Mouse (Mus musculus): ENCODE measurements around the gene Rps19bp1. TPM values are rescaled to one million over a fixed set of nuclear protein-coding genes. Genes with fewer than 3 reads are reported as not detected.

Gene Rps19bp1
- polyA plus RNA-seq (2015; fragmentation: Nextera tagmentation; extraction: Ambion mirVana) = 33.8 and 35.9 TPM in 2 replicates

DNA sequence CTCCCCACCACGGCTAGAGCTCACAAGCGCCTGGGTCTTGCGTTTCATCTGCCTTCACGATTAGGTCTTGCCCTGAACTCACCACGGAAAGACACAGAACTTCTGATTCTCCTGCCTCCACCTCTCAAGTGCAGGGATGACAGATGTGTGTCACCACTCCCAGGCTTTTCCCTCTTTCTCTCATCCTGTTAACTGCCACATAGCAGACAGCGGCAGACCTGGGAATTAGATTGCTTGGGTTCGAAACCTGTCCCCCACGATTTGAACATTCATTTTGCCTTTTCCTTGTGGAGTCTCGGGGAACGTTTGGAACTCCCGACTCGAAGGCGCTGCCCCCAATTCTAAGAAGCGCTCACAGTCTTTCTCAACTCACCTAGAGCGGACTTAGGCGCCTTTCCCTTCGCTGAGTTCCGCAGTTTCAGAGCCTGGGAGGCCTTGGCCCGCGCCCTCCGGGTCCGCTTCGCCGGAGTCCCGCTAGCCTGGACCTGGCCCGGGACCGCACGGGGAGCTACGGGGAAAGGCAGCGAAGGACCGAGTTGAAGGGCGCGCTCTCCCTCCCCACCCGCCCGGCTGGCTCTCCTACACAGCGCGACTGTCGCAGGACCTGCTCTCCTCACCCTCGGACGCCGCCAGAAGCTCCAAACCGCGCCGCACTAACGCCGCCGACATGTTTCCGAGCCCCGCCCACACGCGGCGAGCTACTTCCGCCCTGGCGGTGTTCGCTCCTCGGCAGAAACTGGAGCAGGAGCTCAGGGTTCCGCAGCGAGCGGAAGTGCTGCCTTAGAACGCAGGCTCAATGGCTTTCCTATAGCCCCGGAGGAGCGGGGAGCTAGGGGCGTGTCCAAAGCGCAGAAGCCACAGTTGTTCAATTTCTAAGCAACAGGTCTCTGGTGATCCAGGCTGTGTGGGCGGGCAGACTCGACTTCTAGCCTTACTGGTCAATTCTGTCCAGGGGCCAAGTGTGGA is at the start of gene Rps19bp1:
Rps19bp1 (minus strand) TSS at position 706 of the 966 bp plus-strand sequence.
- H3K9me3 ChIP-seq (replicated peaks) = no peaks in the 10 kb centered on the region
- ATAC-seq (replicated peaks; ENCODE audit: insufficient number of reproducible peaks, insufficient read depth, low FRiP score, low read depth) = peak; percentile 89
- peak within 1 kb of the TSS; percentile 82 for H3K4me2 ChIP-seq
- H3K27me3 ChIP-seq = 0 out of 2 replicates have a peak, but pooled peaks cover 2% of the 10 kb centered on the region
- peaks cover 4% of the 10 kb centered on the region; the same call in 1 of the 2 replicates for H3K36me3 ChIP-seq
- WGBS = under 1% methylated on average over 66 of the region's 66 CpGs
- peak within 1 kb of the TSS; percentile 73 for H3K27ac ChIP-seq
- peak within 1 kb of the TSS; percentile 90 for H3K9ac ChIP-seq
- peaks cover 15% of the 10 kb centered on the region for H3K4me1 ChIP-seq (replicated peaks)
- peak within 1 kb of the TSS; percentile 81 for H3K4me3 ChIP-seq

DNA sequence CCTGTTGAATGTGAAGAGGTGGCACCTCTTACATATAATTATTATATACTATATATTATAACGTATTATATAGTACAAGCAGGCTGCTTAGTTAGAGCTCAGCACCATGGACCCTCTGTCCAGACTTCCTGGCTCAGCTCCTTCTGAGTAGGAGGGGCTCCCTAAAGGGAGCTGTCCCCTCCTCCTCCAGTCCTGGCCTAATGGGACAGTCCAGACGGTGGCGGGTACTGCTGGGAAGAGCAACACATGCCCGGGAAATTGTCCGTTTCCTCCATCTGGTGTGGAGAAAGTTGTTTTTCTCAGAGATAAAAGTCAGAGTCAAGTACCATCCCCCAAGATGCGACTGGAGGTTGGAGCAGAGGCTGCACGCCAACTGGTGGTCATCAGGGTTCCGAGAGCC is 42.0 kb upstream of the Rps19bp1 start:
- WGBS = 34% methylated on average over 8 of the region's 8 CpGs
- H3K4me1 ChIP-seq (replicated peaks) = no peaks in the 10 kb centered on the region
- no peaks in the 10 kb centered on the region for H3K9me3 ChIP-seq (replicated peaks)
- no peaks in the 10 kb centered on the region for H3K36me3 ChIP-seq
- ATAC-seq (replicated peaks; ENCODE audit: insufficient number of reproducible peaks, insufficient read depth, low FRiP score, low read depth) = peak; percentile 61; the same call in 1 of the 2 replicates
- no peak overlapping the region for H3K27ac ChIP-seq
- peaks cover 17% of the 10 kb centered on the region for H3K27me3 ChIP-seq
- H3K9ac ChIP-seq = no peak overlapping the region
- H3K4me2 ChIP-seq = no peak overlapping the region
- no peak overlapping the region for H3K4me3 ChIP-seq

DNA sequence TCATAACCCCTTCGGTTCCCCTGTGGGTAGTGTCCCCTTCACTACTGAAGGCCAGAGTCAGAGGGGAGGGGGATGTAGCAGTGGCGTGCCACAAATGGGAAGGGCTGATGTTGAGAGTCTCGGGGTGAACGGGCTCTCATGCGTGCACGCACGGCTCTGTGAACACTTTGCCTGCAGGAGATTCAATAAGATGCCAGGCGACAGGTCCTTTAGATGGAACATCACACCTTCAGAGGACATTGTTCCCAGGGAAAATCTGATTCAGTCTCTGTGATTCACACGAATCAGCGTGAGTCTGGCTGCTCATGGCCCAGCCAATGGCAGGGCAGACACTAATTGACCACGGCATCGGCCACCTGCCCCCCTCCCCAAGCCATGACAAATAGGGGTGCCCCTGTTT is 40.1 kb upstream of the Rps19bp1 start:
- H3K4me3 ChIP-seq = no peak overlapping the region
- no peak overlapping the region for H3K4me2 ChIP-seq
- no peak overlapping the region for H3K27ac ChIP-seq
- no peak for ATAC-seq (replicated peaks; ENCODE audit: insufficient number of reproducible peaks, insufficient read depth, low FRiP score, low read depth)
- WGBS = 79% methylated on average over 12 of the region's 12 CpGs
- peaks cover 19% of the 10 kb centered on the region for H3K27me3 ChIP-seq
- H3K9ac ChIP-seq = no peak overlapping the region
- H3K36me3 ChIP-seq = no peaks in the 10 kb centered on the region
- no peaks in the 10 kb centered on the region for H3K4me1 ChIP-seq (replicated peaks)
- no peaks in the 10 kb centered on the region for H3K9me3 ChIP-seq (replicated peaks)

DNA sequence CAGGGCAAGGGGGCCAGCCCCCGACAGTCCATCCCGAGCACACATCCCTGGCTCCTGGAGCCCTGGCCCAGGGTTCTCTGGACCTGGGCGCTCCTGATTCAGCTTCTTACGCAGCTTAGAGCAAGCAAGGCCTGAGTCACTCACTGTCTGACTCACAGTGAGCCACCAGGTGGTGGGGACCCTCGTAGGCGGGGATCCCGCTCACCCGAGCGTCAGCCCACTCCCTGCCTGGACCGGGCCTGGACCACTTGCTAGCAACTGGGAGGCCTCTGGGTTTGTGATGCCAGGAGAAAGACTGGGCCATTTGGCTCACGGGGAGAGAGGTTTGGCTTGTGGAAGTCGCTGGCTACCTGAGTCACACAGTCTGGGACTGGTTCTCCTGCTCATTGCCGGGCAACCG is 39.7 kb upstream of the Rps19bp1 start:
- no peaks in the 10 kb centered on the region for H3K4me1 ChIP-seq (replicated peaks)
- peaks cover 19% of the 10 kb centered on the region for H3K27me3 ChIP-seq
- no peak overlapping the region for H3K27ac ChIP-seq
- H3K4me2 ChIP-seq = no peak overlapping the region
- no peak for ATAC-seq (replicated peaks; ENCODE audit: insufficient number of reproducible peaks, insufficient read depth, low FRiP score, low read depth)
- no peaks in the 10 kb centered on the region for H3K36me3 ChIP-seq
- H3K9me3 ChIP-seq (replicated peaks) = no peaks in the 10 kb centered on the region
- no peak overlapping the region for H3K9ac ChIP-seq
- WGBS = 64% methylated on average over 14 of the region's 14 CpGs
- H3K4me3 ChIP-seq = no peak overlapping the region

DNA sequence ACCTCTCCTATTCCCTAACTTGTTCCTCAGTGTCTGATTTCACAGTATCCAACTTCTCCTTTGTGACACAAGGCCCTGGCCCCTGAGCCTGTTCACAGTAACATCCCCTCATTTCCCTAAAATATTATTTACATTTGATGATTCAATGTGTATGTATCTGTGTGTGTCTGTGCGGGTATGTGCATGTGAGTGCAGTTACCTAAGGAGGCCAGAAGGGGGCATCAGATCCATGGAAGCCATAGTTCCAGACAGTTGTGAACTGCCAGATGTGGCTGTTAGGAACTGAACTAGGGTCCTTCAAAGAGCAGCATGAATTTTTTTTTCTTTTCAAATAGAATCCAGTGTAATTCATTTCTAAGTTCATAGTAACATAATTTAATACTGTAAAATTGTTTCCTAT is 33.0 kb upstream of the Rps19bp1 start:
- 94% methylated on average over 1 of the region's 1 CpGs for WGBS
- H3K9ac ChIP-seq = no peak overlapping the region
- H3K4me3 ChIP-seq = no peak overlapping the region
- H3K4me2 ChIP-seq = no peak overlapping the region
- peaks cover 18% of the 10 kb centered on the region; the same call in 1 of the 2 replicates for H3K27me3 ChIP-seq
- no peak overlapping the region for H3K27ac ChIP-seq
- no peak for ATAC-seq (replicated peaks; ENCODE audit: insufficient number of reproducible peaks, insufficient read depth, low FRiP score, low read depth)
- H3K36me3 ChIP-seq = no peaks in the 10 kb centered on the region
- H3K4me1 ChIP-seq (replicated peaks) = no peaks in the 10 kb centered on the region
- no peaks in the 10 kb centered on the region for H3K9me3 ChIP-seq (replicated peaks)

DNA sequence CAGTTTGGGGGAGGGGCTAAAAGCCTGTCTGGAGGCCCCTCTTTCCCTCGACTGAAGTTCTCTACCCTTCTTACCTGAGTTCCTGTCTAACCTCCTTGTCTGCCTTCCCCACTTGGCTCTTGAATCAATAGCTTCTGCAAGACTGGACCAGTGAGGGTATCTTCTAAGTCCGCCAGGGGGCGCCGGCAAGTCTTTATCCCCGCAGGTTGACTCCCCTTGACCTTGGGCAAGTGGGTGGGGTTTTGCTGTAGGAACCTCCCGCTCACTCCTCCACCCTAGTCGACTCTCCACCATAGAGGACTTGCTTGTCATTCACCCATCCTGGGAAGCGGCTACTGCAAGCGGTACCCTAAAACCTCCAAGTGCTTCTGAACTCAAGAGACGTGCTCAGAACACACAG is 25.3 kb upstream of the Rps19bp1 start:
- no peak for ATAC-seq (replicated peaks; ENCODE audit: insufficient number of reproducible peaks, insufficient read depth, low FRiP score, low read depth)
- no peak overlapping the region for H3K27ac ChIP-seq
- WGBS = 8% methylated on average over 10 of the region's 10 CpGs

DNA sequence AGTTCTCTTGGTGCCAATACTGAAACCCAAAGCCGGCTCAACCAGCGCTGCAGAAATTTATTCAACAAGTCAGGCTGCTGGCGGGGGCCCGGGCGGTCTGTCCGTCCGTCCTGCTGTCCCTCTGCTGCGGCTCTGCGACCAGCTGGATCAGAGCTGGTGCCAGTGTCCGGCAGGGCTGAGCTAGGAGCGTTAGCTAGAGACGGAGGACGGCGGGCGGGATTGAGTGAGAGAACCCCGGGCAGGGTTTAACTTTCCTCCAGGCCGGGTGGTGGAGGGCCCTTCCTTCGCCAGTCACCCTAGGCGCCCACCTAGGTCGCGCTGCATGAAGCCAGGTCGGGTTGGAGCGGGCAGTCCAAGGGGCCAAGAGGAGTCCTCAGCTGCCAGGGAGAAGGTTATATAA is 23.9 kb upstream of the Rps19bp1 start:
- 0 out of 2 replicates have a peak overlapping the region, but pooled peaks have one; percentile 8 for H3K9ac ChIP-seq

More for the DNA sequence above, 25.3 kb upstream of the Rps19bp1 start:
- Histone ChIP-seq H3K27me3 (peaks cover 88% of the 10 kb centered on the region), H3K4me2 (no peak overlapping the region), H3K36me3 (no peaks in the 10 kb centered on the region), H3K9me3 (replicated peaks) (no peaks in the 10 kb centered on the region), H3K4me3 (no peak overlapping the region), H3K4me1 (replicated peaks) (peaks cover 14% of the 10 kb centered on the region), H3K9ac (no peak overlapping the region)

DNA sequence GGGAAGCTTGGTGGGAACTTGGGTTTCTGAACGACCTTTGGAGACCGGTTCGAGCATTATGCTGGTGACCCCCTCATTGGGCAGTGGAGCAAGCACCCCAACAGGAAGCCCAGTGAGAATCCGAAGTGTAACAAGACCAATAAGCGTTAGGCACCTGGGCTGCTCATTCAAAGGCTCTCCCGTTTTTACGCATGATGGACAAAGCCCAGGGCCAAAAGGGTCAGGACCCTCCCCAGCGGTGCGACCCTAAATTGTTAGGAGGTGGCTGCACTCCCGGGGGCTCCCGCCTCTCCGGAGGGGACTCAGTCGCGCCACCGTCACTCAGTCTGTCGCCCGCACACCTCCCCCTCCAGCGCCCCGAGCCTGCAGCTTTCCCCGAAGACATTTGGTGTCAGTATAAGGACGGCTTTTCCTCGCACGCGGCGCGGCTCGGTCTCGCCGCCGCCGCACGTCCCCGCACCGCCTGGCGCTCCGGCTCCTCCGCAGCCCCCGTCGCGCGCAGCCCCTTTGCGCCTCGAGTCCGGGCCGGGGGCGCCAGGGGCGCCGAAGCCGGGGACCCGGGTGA is 22.8 kb upstream of the Rps19bp1 start, which contains the start of gene Cacna1i:
Cacna1i (plus strand) TSS at position 388 of the 565 bp plus-strand sequence.
- no peak for ATAC-seq (replicated peaks; ENCODE audit: insufficient number of reproducible peaks, insufficient read depth, low FRiP score, low read depth)
- Histone ChIP-seq H3K27me3 (peaks cover 99% of the 10 kb centered on the region), H3K4me3 (peak within 1 kb of the TSS; percentile 50), H3K4me2 (peak within 1 kb of the TSS; percentile 90), H3K36me3 (no peaks in the 10 kb centered on the region), H3K9me3 (replicated peaks) (no peaks in the 10 kb centered on the region), H3K27ac (no peak within 1 kb of the TSS), H3K4me1 (replicated peaks) (peaks cover 14% of the 10 kb centered on the region), H3K9ac (0 out of 2 replicates have a peak within 1 kb of the TSS, but pooled peaks have one; percentile 8)
- WGBS = 1% methylated on average over 47 of the region's 50 CpGs

More for the DNA sequence above, 23.9 kb upstream of the Rps19bp1 start:
- WGBS = 6% methylated on average over 23 of the region's 23 CpGs
- Histone ChIP-seq H3K36me3 (no peaks in the 10 kb centered on the region), H3K9me3 (replicated peaks) (no peaks in the 10 kb centered on the region), H3K4me1 (replicated peaks) (peaks cover 14% of the 10 kb centered on the region), H3K27ac (no peak overlapping the region), H3K4me2 (peak overlapping the region; percentile 90), H3K27me3 (peaks cover 93% of the 10 kb centered on the region), H3K4me3 (peak overlapping the region; percentile 50)
- no peak for ATAC-seq (replicated peaks; ENCODE audit: insufficient number of reproducible peaks, insufficient read depth, low FRiP score, low read depth)

DNA sequence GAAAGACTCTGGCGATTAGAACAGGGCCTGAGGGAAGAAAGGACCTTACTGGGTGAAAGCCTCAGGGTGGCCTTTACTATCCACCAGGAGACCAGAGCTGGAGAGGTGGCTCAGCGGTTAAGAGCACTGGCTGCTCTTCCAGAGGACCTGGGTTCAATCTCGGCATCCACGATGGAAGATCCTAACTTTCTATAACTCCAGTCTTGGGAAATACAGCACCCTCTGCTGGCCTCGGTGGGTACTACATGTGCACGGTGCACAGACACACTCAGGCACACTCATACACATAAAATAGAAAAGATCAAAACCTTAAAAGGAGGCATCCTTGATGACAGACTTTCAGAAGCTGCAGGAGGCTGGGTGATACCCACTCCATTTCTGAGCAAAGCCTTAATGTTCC is 16.5 kb upstream of the Rps19bp1 start:
- no peak for ATAC-seq (replicated peaks; ENCODE audit: insufficient number of reproducible peaks, insufficient read depth, low FRiP score, low read depth)
- no peaks in the 10 kb centered on the region for H3K36me3 ChIP-seq
- WGBS = 20% methylated on average over 6 of the region's 6 CpGs
- no peak overlapping the region for H3K9ac ChIP-seq
- H3K27me3 ChIP-seq = peaks cover 79% of the 10 kb centered on the region
- H3K4me1 ChIP-seq (replicated peaks) = no peaks in the 10 kb centered on the region
- no peaks in the 10 kb centered on the region for H3K9me3 ChIP-seq (replicated peaks)
- H3K27ac ChIP-seq = no peak overlapping the region
- no peak overlapping the region for H3K4me3 ChIP-seq
- H3K4me2 ChIP-seq = no peak overlapping the region

DNA sequence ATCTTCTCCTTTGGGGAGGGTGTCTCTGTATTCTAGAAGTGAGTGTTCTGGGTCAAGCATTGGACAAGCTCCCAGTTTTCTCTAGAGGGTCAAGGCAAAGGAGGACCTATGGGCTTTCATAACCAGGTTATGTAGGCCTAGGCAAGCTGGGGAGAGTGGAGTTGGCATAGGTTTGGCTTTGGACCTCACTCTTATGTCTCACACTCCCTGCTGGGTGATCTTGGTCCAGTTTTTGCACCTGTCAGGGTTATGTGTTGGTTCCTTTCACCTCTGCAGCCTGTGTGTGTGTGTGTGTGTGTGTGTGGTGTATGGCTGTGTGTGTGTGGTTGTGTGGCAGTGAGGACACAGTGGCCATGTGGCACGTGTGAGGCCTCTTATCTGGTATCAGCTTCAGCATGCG is 14.9 kb upstream of the Rps19bp1 start:
- H3K27ac ChIP-seq = no peak overlapping the region
- H3K4me1 ChIP-seq (replicated peaks) = no peaks in the 10 kb centered on the region
- no peaks in the 10 kb centered on the region for H3K9me3 ChIP-seq (replicated peaks)
- no peaks in the 10 kb centered on the region for H3K36me3 ChIP-seq
- H3K4me3 ChIP-seq = no peak overlapping the region
- no peak for ATAC-seq (replicated peaks; ENCODE audit: insufficient number of reproducible peaks, insufficient read depth, low FRiP score, low read depth)
- peaks cover 63% of the 10 kb centered on the region for H3K27me3 ChIP-seq
- WGBS = 71% methylated on average over 2 of the region's 2 CpGs
- no peak overlapping the region for H3K9ac ChIP-seq
- H3K4me2 ChIP-seq = no peak overlapping the region

DNA sequence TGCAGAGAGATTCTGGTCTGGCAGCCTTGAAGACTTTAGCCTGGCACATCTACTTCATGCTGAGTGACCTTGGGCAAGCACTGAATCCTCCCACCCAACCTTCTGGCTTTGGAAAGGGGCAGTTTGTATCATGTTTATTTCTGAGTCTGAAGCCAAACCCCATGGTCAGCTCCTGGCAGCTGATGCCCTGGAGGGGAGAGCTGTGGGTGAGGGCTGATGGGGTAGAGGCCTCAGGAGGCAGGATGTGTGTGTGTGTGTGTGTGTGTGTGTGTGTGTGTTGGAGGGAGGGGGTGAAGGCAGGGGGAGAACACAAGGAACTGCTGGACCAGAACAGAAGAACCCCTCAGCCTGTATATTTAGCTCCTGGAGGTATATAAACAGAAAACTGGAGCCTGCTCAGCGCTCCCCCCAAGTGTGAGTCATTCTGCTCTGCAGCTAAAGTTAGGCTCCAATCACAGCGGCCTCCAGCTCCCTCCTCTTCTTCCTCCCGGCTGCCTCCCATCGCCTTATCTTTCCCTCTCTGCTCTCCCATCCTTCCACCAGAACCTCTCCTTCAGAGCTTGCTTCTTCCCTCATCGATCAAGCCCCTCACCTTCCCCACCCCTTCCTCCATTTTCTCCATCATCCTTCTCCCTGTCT is 14.1 kb upstream of the Rps19bp1 start:
- H3K36me3 ChIP-seq = no peaks in the 10 kb centered on the region
- no peak overlapping the region for H3K9ac ChIP-seq
- no peak overlapping the region for H3K4me3 ChIP-seq
- H3K4me2 ChIP-seq = no peak overlapping the region
- no peak overlapping the region for H3K27ac ChIP-seq
- WGBS = 40% methylated on average over 4 of the region's 5 CpGs
- H3K9me3 ChIP-seq (replicated peaks) = no peaks in the 10 kb centered on the region
- no peak for ATAC-seq (replicated peaks; ENCODE audit: insufficient number of reproducible peaks, insufficient read depth, low FRiP score, low read depth)
- H3K4me1 ChIP-seq (replicated peaks) = no peaks in the 10 kb centered on the region
- peaks cover 61% of the 10 kb centered on the region for H3K27me3 ChIP-seq
